Mouse (Mus musculus) CH12.LX (cell line): ENCODE measurements around the gene Mpig6b.

Source experiments
- CTCF ChIP-seq, 2 experiments: IDR thresholded peaks in 1 of 2; conservative IDR thresholded peaks in 1 of 2; 2 replicates each; pipeline ENCODE4 v1.5.1; 2011 to 2012; ENCODE audit warnings: low read depth in 2 of 2, low read length in 2 of 2, improper control_type of control experiment in 1 of 2, inconsistent platforms in 1 of 2, mild to moderate bottlenecking in 1 of 2, moderate library complexity in 1 of 2
- ELF1 ChIP-seq: IDR thresholded peaks from 2 replicates; pipeline ENCODE4 v1.6.1; 2014; ENCODE audit warnings: low read depth, mild to moderate bottlenecking, inconsistent platforms, low read length, improper control_type of control experiment
- EP300 ChIP-seq: IDR thresholded peaks from 2 replicates; pipeline ENCODE4 v1.6.1; 2011; ENCODE audit warnings: low read length, improper control_type of control experiment
- GABPA ChIP-seq: IDR thresholded peaks from 2 replicates; pipeline ENCODE4 v1.6.1; 2012; ENCODE audit warnings: low read depth, low read length, improper control_type of control experiment, inconsistent platforms; ENCODE audit not compliant: insufficient replicate concordance
- KAT2A ChIP-seq: IDR thresholded peaks from 2 replicates; pipeline ENCODE4 v1.6.1; 2012; ENCODE audit warnings: low read length, improper control_type of control experiment, inconsistent platforms; ENCODE audit not compliant: insufficient replicate concordance
- MAX ChIP-seq: IDR thresholded peaks from 2 replicates; pipeline ENCODE4 v1.6.1; 2011; ENCODE audit warnings: low read length, improper control_type of control experiment
- MXI1 ChIP-seq: IDR thresholded peaks from 2 replicates; pipeline ENCODE4 v1.6.1; 2011; ENCODE audit warnings: mild to moderate bottlenecking, low read depth, low read length, improper control_type of control experiment
- POLR2A ChIP-seq: IDR thresholded peaks from 2 replicates; pipeline ENCODE4 v1.6.1; 2011; ENCODE audit warnings: low read depth, mild to moderate bottlenecking, improper control_type of control experiment, low read length
- TBP ChIP-seq: conservative IDR thresholded peaks from 2 replicates; pipeline ENCODE4 v1.6.1; 2011; ENCODE audit warnings: low read depth, low read length, improper control_type of control experiment
- USF2 ChIP-seq: conservative IDR thresholded peaks from 2 replicates; pipeline ENCODE4 v1.6.1; 2011; ENCODE audit warnings: low read depth, low read length, improper control_type of control experiment

GRCm38 (mm10) chr17:35021842-35022477 lies 44.0 kb downstream of the Mpig6b start:
- no peak for TF ChIP-seq MAX
- TF ChIP-seq EP300, result no peak
- no peak for TF ChIP-seq CTCF (conservative IDR thresholded peaks at IDR 0.05 in 1 of 2, IDR thresholded peaks at IDR 0.05 in 1 of 2; ENCODE audit: low read depth in 2 of 2, low read length in 2 of 2)
- TF ChIP-seq TBP, result no peak
- TF ChIP-seq MXI1, result no peak
- no peak for TF ChIP-seq ELF1
- no peak for TF ChIP-seq KAT2A
- TF ChIP-seq GABPA, result no peak
- no peak for TF ChIP-seq USF2
- TF ChIP-seq POLR2A, result no peak
